Mouse (Mus musculus) CH12F3 (cell line): ENCODE measurements at regions not wholly inside any gene's neighbourhood (a gene's known extent, or its start where the extent isn't known, plus 50 kb on each side); places are given as distances from the start of the nearest gene placed in this dataset.

ENCODE experiments used
- in situ Hi-C: fragments of 300-500 bp; cut with MboI; formaldehyde crosslinking; loops from 2 replicates; pipeline ENCODE4 v1.14.3; 2020; ENCODE audit warnings: low sequenced_read_pairs

GRCm38 (mm10) chr2:167784353-167784752 is 94.7 kb upstream of the Tmem189 start:
- in situ Hi-C loops, result no loop called here

- in situ Hi-C loops, result no loop called here
These were observed 93.8 kb upstream of the Tmem189 start for GRCm38 (mm10) chr2:167783374-167783773.

GRCm38 (mm10) chr2:167782231-167782999 is 92.8 kb upstream of the Tmem189 start:
- in situ Hi-C loops, result no loop called here

GRCm38 (mm10) chr2:167781496-167781895 is 91.9 kb upstream of the Tmem189 start:
- in situ Hi-C loops, result no loop called here

- in situ Hi-C loops, result no loop called here
These were observed 89.1 kb upstream of the Tmem189 start for GRCm38 (mm10) chr2:167778691-167779090.

- in situ Hi-C loops, result no loop called here
These were observed 88.6 kb upstream of the Tmem189 start for GRCm38 (mm10) chr2:167778271-167778670.

- in situ Hi-C loops, result no loop called here
These were observed 87.9 kb upstream of the Tmem189 start for GRCm38 (mm10) chr2:167777331-167778085.

- in situ Hi-C loops, result no loop called here
These were observed 86.9 kb upstream of the Tmem189 start for GRCm38 (mm10) chr2:167776251-167777168.

- in situ Hi-C loops, result no loop called here
These were observed 85.7 kb upstream of the Tmem189 start for GRCm38 (mm10) chr2:167775218-167775915.

- in situ Hi-C loops, result no loop called here
These were observed 85.2 kb upstream of the Tmem189 start for GRCm38 (mm10) chr2:167774806-167775179.

GRCm38 (mm10) chr2:167774166-167774805 is 84.7 kb upstream of the Tmem189 start:
- in situ Hi-C loops, result no loop called here

GRCm38 (mm10) chr2:167772834-167773233 is 83.2 kb upstream of the Tmem189 start:
- in situ Hi-C loops, result no loop called here

- in situ Hi-C loops, result no loop called here
These were observed 78.3 kb upstream of the Tmem189 start for GRCm38 (mm10) chr2:167767962-167768361.

- in situ Hi-C loops, result no loop called here
These were observed 77.7 kb upstream of the Tmem189 start for GRCm38 (mm10) chr2:167767371-167767770.

- in situ Hi-C loops, result no loop called here
These were observed 76.2 kb upstream of the Tmem189 start for GRCm38 (mm10) chr2:167765811-167766210.

- in situ Hi-C loops, result no loop called here
These were observed 75.6 kb upstream of the Tmem189 start for GRCm38 (mm10) chr2:167765072-167765800.

- in situ Hi-C loops, result no loop called here
These were observed 74.3 kb upstream of the Tmem189 start for GRCm38 (mm10) chr2:167763891-167764410.

- in situ Hi-C loops, result no loop called here
These were observed 71.8 kb upstream of the Tmem189 start for GRCm38 (mm10) chr2:167761404-167761936.
